ENCODE assay signal across 8 mouse cellular contexts in the genomic region with DNA sequence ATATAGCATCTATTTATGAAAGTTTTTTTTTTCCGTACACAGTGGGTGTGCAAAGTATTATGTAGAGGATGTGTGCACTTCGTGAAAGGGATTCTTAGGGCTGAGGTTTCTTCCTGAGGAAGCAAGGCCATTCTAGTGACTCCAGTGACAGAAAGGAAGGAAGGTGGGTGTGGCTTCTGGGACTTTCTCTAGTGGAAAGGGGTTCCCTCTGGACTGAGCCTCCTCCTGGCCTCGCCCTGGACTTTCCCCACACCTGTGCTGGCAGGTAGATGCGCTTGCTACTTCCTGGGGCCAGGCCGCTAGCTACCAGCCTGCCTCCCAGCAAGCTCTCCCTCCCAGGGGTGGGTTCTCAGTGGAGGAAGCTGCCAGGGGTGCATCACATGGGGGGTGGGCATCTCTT. TPM values are rescaled to one million over a fixed set of nuclear protein-coding genes. Genes with fewer than 3 reads are reported as not detected.
A peak's percentile ranks its signal among the peaks of the same experiment; 100 is the strongest.
DNase-seq lines count a peak whose midpoint lies in the region; ATAC-seq and TF ChIP-seq lines count a peak whose summit lies in the region.

No protein-coding gene starts in this region.

- TF ChIP-seq EP300 in heart, adult 2 months (IDR thresholded peaks at IDR 0.05; ENCODE audit: insufficient read depth, low read depth, low read length): 0 out of 2 replicates have a peak, but pooled peaks have one; percentile 45

- H3K4me2 ChIP-seq in forebrain, embryonic 15.5 days (replicated peaks): peak overlapping the region; percentile 93

- H3K4me1 ChIP-seq in heart, adult 2 months (ENCODE audit: control insufficient read depth, insufficient read depth, low read length): peaks cover 15% of the 10 kb centered on the region
- peaks cover 42% of the 10 kb centered on the region for H3K4me1 ChIP-seq in forebrain, embryonic 15.5 days
- H3K4me1 ChIP-seq in midbrain, embryonic 10.5 days: peaks cover 40% of the 10 kb centered on the region

- H3K79me2 ChIP-seq in heart, adult 2 months (replicated peaks; ENCODE audit: control insufficient read depth, insufficient read depth, low read length): peaks cover 4% of the 10 kb centered on the region; the same call in 1 of the 2 replicates

- no peaks in the 10 kb centered on the region for H3K9me3 ChIP-seq in forebrain, embryonic 15.5 days
- H3K9me3 ChIP-seq in midbrain, embryonic 10.5 days (replicated peaks): no peaks in the 10 kb centered on the region

- intact Hi-C loops in heart, adult 2 months (cut with DNase I): loop anchor here (2.0 to 5.0 kb wide), 4 partner anchors 55 to 223 kb away; no protein-coding TSS in a partner anchor

- DNase-seq in heart, adult 2 months: peak; percentile 45 to 49
- no peak for DNase-seq in heart, postnatal 4 days
- DNase-seq in kidney, adult 9 months: peak; percentile 51
- DNase-seq in midbrain, embryonic 10.5 days (ENCODE audit: low spot score): no peak
- no peak for DNase-seq in ovary, adult 18-20 months (ENCODE audit: low spot score)
- DNase-seq in ovary, postnatal 10 days (ENCODE audit: low spot score): no peak
- DNase-seq in cerebellum, postnatal 4 days (ENCODE audit: low spot score in 2 of 2): no peak

- peaks cover 2% of the 10 kb centered on the region; the same call in 1 of the 2 replicates for H3K36me3 ChIP-seq in heart, adult 2 months (ENCODE audit: control insufficient read depth, insufficient read depth, low read length)
- H3K36me3 ChIP-seq in forebrain, embryonic 15.5 days: no peaks in the 10 kb centered on the region
- no peaks in the 10 kb centered on the region for H3K36me3 ChIP-seq in midbrain, embryonic 10.5 days

- ATAC-seq in forebrain, embryonic 15.5 days (replicated peaks): no peak

- H3K27ac ChIP-seq in heart, adult 2 months: peak overlapping the region; percentile 86
- no peak overlapping the region for H3K27ac ChIP-seq in forebrain, embryonic 15.5 days (replicated peaks)
- H3K27ac ChIP-seq in midbrain, embryonic 10.5 days (replicated peaks): no peak overlapping the region

- peak overlapping the region; percentile 69 for H3K4me3 ChIP-seq in heart, adult 2 months
- H3K4me3 ChIP-seq in forebrain, embryonic 15.5 days: peak overlapping the region; percentile 86
- peak overlapping the region; percentile 78 for H3K4me3 ChIP-seq in midbrain, embryonic 10.5 days

- TF ChIP-seq CTCF in heart, adult 2 months (IDR thresholded peaks at IDR 0.05): no peak

- peak overlapping the region; percentile 40 for H3K9ac ChIP-seq in heart, adult 2 months (ENCODE audit: low read depth, low read length)
- H3K9ac ChIP-seq in forebrain, embryonic 15.5 days (replicated peaks): peak overlapping the region; percentile 78

- TF ChIP-seq POLR2A in heart, adult 2 months (IDR thresholded peaks at IDR 0.05; ENCODE audit: insufficient read depth, low read depth, low read length): no peak

- WGBS in heart, adult 2 months: 60% methylated on average over 5 of the region's 5 CpGs
- WGBS in forebrain, embryonic 15.5 days: 64% methylated on average over 5 of the region's 5 CpGs
- 73% methylated on average over 5 of the region's 5 CpGs for WGBS in midbrain, embryonic 10.5 days

- no peaks in the 10 kb centered on the region for H3K27me3 ChIP-seq in heart, adult 2 months (ENCODE audit: control insufficient read depth, insufficient read depth, low read length)
- H3K27me3 ChIP-seq in forebrain, embryonic 15.5 days: no peaks in the 10 kb centered on the region
- H3K27me3 ChIP-seq in midbrain, embryonic 10.5 days (ENCODE audit: low read depth, poor library complexity, severe bottlenecking): peaks cover 12% of the 10 kb centered on the region

RNA-seq across cellular contexts. Expression of a gene that starts 1.7 kb away (rescaled TPM):
- total RNA-seq in heart, adult 2 months (2021): 10 to 100 TPM; 17.0 to 22.7 TPM
- polyA plus RNA-seq in heart, adult 2 months (2012; rRNA removed): 9.6 and 18.2 TPM in 2 replicates
- 10 to 100 TPM; 42.8 to 47.3 TPM for total RNA-seq in heart, postnatal 4 days (2021)
- polyA plus RNA-seq in forebrain, embryonic 15.5 days (2015; fragmentation: Nextera tagmentation; extraction: Ambion mirVana): 8.6 and 9.6 TPM in 2 replicates
- 13.8 and 17.0 TPM in 2 replicates for polyA plus RNA-seq in midbrain, embryonic 10.5 days (2016; fragmentation: Nextera tagmentation; extraction: Ambion mirVana)

RNA-seq across cellular contexts. Expression of a gene that starts 28.1 kb away (rescaled TPM):
- total RNA-seq in heart, adult 2 months (2021): not detected
- polyA plus RNA-seq in heart, adult 2 months (2012; rRNA removed): not detected in 2 replicates
- not detected for total RNA-seq in heart, postnatal 4 days (2021)
- polyA plus RNA-seq in forebrain, embryonic 15.5 days (2015; fragmentation: Nextera tagmentation; extraction: Ambion mirVana): not detected in 2 replicates
- polyA plus RNA-seq in midbrain, embryonic 10.5 days (2016; fragmentation: Nextera tagmentation; extraction: Ambion mirVana): not detected in 2 replicates

Comparison
In these comparisons a context has a peak if more than half of its experiments do, and no peak if none do; other contexts are left out.
1. DNase-seq: peak in heart, adult 2 months (2 of 2) and kidney, adult 9 months (single experiment); none in heart, postnatal 4 days (single experiment), midbrain, embryonic 10.5 days (single experiment), ovary, adult 18-20 months (single experiment), ovary, postnatal 10 days (single experiment) and cerebellum, postnatal 4 days (0 of 2).
2. Peak in every context shown above with its lines, with median percentiles within 50 percentile points of each other: H3K4me3 ChIP-seq.